Mouse (Mus musculus): Measurements from ENCODE around the gene Ube2a.
"Not testable (repeated sequence)": the region's sequence is repeated elsewhere in the genome, so short reads cannot be mapped to it uniquely, and the experiment has no call there.

The Ube2a gene

DNA sequence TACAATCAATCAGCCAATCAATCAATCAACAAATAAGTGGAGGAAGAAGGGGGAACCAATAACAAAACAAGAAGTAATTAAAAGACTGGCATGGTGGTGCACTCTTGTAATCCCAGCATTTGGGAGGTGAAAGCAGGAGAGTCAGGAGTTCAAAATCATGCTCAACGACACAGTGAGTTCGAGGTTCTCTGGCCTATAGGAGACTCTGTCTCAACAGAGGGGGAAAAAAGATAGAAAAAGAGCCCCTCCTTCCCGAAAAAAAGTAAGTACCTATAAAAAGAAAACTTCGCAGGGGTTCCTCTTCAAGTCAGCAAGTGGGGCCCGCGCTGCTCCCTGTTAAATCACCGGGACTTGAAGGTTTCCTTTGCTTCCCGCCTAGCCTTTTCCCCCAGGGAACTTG, at the start of gene Ube2a, which contains the start of gene C330007P06Rik:
Ube2a (plus strand) TSS at position 136 of the 400 bp plus-strand sequence.
C330007P06Rik (minus strand) TSS at position 347 of the 400 bp plus-strand sequence.
- DNase-seq (ENCODE audit: extremely low read depth, low read depth) = peak; percentile 45

DNA sequence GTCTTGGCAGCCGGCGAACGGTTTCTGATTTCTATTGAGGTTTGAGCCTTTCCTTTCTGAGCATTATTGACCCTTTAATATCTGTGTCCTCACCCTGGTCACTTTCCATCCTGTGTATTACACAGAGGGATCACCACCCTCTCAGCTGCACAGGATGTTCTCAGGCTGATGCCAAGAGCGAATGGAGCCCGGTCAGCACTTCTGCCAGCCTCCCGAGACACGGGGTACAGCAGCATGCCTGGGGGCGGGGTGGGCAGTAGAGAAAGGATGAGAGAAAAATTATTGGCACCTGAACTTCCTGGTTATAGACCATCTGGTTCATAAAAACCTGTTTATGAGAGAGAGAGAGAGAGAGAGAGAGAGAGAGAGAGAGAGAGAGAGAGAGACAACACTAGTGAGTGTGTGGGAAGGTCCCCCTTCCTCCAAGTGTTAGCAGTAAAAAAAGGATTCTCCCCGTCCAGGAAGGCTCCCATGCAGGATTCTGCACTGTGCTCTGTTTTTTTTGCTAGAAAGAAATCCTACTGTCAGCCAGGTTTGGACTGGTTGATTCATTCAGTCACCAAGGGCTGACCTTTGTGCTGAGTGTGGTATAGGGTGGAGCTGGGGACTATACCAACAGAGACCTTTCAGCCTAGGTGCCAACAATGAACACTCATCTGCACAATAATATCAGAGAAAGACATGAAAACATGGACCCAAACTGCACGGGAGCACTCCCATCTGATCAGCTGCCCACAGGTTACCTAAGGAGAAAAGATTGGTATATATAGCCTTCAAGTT, 49.6 kb upstream of the Ube2a start:
- no peak for DNase-seq (ENCODE audit: extremely low read depth, low read depth)

DNA sequence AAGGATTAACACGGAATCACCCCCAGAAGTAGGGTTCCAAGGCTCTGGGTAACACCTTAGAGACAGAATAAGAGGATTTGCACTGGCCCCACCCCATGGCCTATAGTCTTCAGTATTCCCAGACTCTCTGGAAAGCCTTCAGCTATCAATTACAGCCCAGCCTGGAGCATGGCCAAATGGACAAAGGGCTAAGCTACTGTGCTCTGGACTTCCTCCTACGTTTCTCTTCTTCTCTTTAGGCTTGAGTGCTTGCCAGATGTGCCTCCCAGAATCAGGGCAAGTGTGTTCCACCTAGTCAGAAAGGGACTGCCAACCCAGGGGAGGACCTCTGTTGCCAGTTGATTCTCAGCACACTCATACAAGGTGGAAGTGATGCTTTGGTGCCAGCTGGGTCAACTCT, 48.7 kb upstream of the Ube2a start:
- no peak for DNase-seq (ENCODE audit: extremely low read depth, low read depth)

GRCm38 (mm10) chrX:36826873-36827272, 46.8 kb upstream of the Ube2a start:
- no peak for DNase-seq (ENCODE audit: extremely low read depth, low read depth)

GRCm38 (mm10) chrX:36830271-36830670, 43.4 kb upstream of the Ube2a start:
- no peak for DNase-seq (ENCODE audit: extremely low read depth, low read depth)

DNA sequence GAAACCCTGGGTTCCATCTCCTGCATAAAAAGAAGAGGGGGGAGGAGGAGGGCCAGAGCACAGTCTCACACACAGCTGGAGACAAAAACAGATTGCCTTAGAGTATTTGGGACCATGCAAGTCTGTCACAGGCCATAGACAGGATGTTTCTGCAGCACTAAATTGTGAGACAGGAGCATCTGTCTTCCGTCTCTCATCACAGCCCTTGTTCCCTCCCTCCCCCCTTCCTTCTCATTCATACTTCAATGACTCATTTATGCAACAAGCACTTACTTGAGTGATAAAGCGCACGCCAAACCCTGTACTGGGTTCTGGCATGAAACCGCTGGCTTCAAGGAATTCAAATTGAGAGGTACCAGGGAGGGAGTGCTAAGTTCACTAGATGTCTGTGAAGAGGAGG, 42.1 kb upstream of the Ube2a start:
- DNase-seq (ENCODE audit: extremely low read depth, low read depth) = no peak

DNA sequence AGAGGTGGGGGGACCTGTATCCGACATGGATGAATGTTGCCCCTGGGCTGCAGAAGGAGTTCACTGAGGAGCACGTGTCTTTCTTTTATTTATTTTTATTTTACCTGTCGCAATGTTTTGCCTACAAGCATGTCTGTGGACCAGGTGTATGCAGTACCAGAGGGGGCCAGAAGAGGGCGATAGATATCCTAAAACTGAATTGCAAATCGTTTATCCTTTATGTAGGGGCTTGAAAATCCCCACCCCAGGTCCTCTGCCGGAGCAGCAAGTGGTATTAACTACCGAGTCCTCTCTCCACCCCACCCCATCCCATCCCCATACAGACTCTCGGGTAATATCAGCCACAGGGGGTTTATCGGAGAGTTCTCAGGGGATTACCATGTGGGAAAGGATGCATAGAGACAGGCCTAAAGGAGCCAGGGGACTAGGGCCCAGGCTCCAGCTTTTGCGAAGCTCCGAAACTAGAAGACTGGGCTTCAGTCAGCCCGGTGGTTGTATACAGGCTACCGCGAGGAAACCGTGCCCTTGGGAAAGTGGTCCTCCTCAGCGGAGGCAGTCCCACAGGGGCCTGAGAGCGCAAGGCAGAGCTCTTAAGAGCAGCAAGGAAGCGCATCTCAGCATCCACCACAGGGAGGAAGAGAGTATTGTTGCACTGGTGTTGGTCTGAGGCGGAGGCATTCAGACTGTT, 40.2 kb upstream of the Ube2a start:
- DNase-seq (ENCODE audit: extremely low read depth, low read depth) = no peak

- DNase-seq (ENCODE audit: extremely low read depth, low read depth) = no peak
Measured at GRCm38 (mm10) chrX:36837069-36837676, 36.5 kb upstream of the Ube2a start.

GRCm38 (mm10) chrX:36839391-36839790, 34.3 kb upstream of the Ube2a start:
- DNase-seq (ENCODE audit: extremely low read depth, low read depth) = no peak

DNA sequence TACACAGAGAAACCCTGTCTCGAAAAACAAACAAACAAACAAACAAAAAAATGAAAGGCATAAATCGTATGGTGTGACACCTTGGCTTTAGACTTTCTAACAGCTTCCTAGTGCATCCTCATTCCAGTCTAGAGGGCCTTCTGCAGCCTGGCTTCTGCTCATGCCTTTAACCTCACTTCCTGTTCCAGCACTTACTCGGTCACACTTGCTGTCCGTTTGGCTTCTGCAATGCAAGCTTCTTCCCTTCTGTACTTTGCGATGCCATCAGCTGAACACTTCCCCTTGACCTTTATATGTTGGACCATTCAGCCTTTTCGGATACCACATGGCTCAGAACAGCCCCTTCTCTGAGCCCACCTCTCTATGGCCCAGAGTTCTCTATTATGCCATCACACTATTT, 32.0 kb upstream of the Ube2a start:
- no peak for DNase-seq (ENCODE audit: extremely low read depth, low read depth)

DNA sequence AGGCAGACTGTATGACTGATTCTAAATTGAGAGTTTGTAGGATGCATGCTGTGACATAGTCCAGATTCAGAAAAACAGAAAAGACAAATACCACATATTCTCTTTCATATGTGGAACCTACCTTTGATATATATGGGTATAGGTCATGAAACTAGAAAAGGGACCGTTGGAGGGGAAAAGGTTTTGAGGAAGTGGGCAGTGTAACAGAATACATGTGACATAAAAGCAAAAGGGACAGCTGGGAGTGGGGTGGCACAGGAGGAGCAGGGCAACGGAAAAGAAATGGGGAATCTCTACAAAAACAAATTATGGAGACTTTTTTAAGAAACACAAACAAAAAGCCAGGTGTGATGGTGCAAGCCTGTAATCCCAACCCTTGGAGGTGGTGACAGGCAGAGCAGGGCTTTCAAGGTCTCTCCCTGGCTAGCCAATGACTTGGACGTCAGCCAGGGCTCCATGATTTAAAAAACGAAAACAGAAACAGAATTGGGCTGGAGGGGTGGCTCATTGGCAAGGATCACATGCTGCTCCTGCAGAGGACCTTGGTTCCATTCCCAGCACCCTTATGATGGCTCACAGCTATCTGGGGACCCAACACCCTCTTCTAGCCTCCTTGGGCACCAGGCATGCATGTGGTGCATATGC, 30.2 kb upstream of the Ube2a start:
- DNase-seq (ENCODE audit: extremely low read depth, low read depth) = no peak

DNA sequence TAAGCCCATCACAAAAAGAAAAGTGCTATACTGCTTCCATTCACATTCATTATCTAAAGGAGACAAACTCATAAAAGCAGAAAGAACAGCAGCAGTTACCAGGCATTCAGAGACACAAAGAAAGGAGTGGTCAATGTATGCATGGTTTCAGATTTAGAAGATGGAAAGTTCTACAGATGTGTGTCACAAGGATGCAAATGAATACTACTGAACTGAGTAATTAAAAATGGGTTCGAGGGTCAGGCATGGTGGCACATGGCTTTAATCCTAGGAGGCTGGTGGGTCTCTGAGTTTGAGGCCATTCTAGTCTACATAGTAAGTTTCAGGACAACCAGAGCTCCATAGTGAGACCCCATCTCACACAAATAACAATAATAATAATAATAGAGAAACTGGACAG, 26.5 kb upstream of the Ube2a start:
- no peak for DNase-seq (ENCODE audit: extremely low read depth, low read depth)

DNA sequence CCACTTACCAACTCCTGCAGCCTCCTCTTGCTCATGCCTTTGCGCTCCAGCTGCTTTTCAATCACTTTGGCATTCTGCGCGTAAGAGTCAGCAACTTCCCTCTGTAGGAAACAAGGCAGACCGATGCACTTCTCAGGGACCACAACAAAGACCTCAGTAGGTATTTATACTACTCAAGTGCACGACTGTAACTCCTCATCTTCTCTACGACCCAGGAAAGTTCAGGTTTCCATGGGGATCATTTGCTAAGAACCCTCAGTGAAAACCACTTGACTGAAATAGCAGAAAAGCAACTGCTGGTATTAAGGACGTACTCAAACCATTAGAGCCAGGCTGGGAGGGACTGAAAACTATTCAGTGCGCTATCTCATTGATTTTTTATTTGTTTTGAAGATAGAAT, 21.1 kb upstream of the Ube2a start:
- no peak for DNase-seq (ENCODE audit: extremely low read depth, low read depth)

DNA sequence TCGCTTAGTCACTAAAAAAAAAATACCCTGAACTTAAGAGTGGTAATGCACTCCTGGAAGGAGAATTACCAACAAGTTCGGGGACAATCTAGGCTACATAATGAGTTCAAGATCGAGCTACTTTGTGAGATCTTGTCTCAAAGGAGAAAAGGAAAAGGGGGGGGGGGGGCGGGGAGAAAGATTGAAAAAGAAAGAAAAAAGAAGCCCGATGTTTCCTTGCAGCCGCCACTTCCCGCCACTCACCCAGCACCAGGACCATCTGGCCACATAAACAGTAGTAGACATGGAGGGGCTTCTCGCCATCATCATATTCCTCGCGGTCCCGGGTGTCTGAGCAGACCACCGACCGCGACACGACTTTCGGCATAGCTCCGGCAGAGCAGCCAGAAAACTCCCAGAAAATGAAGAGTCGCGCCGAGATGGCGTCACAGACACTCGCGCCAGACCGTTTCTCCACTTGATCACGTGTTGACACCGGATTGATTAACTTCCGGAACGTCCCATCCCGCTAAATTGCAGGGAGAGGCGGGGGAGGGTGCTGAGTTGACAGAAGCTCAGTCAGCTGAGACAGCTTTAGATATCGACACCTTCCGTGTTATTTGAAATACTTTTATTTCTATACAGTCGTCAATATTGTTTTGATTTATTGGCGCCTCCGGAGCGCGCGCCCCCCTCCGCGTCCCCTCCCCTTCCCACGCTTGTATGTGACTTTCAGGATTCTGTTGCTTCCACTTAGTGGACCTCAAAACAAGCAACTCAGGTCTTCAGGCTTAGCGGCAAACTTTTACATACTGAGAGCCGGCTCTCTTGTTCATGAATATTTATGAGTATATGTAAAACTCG, 9.7 kb upstream of the Ube2a start:
- peak; percentile 71 for DNase-seq (ENCODE audit: extremely low read depth, low read depth)

GRCm38 (mm10) chrX:36864609-36865328, 8.9 kb upstream of the Ube2a start:
- no peak for DNase-seq (ENCODE audit: extremely low read depth, low read depth)

DNA sequence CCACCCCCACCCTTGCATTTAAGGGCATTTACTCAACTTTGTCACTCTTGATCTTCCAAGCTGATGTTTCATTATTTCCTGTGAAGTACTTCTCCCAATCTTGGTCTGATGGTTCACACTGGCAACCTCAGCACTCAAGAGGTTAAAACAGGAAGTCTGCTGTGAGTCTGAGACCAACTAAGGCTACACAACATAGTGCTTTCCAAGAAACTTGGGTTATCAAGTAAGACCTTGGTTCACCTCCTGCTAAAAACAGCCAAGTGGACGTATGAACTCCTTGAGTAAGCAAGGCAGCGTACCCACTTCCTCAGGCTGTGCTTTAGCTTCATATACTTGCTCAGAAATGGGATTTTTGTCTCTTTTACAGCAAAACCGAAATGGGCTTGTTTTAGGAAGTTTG, 3.3 kb upstream of the Ube2a start:
- peak; percentile 39 for DNase-seq (ENCODE audit: extremely low read depth, low read depth)

DNA sequence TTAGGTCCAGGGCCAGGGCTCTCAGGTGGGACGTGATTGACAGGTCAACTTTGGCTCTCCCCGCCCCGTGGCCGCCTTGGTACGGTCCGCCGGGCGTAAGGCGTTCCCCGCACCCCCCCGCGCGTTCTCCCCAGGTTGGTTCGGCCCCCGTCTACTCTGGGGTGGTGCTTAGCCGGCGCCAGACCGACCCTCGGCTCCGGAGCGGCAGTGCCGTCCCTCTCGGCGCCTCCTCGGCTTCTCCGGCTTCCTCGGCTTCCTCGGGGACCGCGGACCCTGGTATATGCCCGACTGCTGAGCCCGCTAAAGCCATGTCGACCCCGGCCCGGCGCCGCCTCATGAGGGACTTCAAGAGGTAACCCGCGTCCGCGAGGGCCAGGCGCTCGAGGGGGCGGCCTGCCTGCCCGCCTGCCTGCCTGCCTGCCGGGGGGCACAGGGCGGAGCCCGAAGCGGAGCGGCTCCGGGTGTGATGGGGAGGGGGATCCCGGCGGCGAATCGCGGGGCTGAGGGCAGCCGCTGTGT, 537 bp downstream of the Ube2a start:
- DNase-seq (ENCODE audit: extremely low read depth, low read depth) = peak; percentile 46

DNA sequence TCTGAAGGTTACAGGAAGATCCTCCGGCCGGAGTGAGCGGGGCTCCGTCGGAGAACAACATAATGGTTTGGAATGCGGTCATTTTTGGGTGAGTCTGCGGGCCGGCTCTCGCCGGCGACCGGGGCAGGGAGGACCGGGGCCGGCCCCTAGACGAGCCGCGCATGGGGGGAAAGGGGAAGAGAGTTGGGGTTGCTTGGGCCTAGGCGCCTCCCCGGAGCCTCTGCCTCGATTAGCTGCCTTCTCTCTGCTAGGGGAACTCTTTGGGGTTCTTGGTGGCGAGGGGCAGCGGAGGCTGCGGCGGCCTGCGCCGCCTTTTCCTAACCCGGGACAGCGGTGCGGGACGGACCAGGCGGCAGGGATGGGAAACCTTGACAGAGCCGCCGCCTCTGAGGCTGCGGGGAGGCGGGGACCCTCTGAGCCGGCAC, 1.0 kb downstream of the Ube2a start:
- DNase-seq (ENCODE audit: extremely low read depth, low read depth) = no peak

DNA sequence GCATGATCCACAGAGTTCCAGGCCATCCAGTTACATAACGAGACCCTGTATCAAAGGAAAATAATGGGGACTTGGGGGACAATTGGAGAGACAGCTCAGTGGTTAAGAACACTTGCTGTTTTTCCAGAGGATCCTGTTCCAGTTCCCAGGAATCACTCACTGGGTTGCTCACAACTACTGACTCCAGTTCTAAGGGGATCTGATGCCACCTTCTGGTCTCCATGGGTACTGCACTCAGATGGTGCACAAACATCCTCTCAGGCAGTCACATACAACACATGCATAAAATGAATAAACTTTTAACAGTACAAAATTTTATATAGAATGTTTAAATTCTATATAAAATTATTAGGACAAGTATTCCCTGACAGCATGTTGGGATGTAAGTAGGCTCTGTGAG, 11.0 kb downstream of the Ube2a start:
- DNase-seq (ENCODE audit: extremely low read depth, low read depth) = no peak

DNA sequence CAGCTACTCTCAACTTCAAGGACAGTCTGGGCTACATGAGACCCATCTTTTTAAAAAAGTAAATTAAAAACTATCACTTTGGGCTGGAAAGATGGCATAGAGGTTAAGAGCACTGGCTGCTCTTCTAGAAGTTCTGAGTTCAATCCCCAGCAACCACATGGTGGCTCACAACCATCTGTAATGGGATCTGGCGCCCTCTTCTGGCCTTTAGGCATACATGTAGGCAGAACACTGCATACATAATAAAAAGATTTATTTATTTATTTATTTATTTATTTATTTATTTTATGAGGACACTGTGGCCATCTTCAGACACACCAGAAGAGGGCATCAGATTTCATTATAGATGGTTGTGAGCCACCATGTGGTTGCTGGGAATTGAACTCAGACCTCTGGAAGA, 25.2 kb downstream of the Ube2a start:
- DNase-seq (ENCODE audit: extremely low read depth, low read depth) = not testable (repeated sequence)
